Mouse (Mus musculus): ENCODE data around the gene Bcar3.
A peak's percentile ranks its signal among the peaks of the same experiment; 100 is the strongest.
"Not testable (repeated sequence)": the region's sequence is repeated elsewhere in the genome, so short reads cannot be mapped to it uniquely, and the experiment has no call there.

The Bcar3 gene

GRCm38 (mm10) chr3:122389972-122390371 is 96.0 kb downstream of the Bcar3 start:
- no peak for DNase-seq

DNA sequence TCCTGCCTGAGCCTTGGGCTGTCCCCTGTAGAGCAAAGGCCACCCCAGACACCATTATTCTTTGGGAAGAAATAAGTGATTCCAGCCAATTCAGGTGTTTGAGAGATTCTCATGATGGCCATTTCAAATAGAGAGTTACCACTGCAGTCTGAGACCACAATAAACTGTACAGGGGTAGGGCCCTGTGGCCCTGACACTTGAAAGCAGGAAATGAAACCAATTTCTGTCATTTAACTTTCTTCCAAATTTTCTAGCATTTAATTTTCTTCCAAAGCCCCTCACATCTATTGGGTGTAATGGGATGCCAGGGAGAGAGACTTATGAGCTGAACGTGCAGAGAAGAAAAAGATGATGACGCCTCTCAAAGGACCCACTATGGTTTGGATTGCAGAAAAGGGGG is 97.2 kb downstream of the Bcar3 start:
- no peak for DNase-seq

GRCm38 (mm10) chr3:122391816-122392215 is 97.9 kb downstream of the Bcar3 start:
- no peak for DNase-seq

GRCm38 (mm10) chr3:122393411-122393810 is 99.5 kb downstream of the Bcar3 start:
- DNase-seq = not testable (repeated sequence)

- no peak for DNase-seq
These were observed 100.0 kb downstream of the Bcar3 start for GRCm38 (mm10) chr3:122393836-122394374.

DNA sequence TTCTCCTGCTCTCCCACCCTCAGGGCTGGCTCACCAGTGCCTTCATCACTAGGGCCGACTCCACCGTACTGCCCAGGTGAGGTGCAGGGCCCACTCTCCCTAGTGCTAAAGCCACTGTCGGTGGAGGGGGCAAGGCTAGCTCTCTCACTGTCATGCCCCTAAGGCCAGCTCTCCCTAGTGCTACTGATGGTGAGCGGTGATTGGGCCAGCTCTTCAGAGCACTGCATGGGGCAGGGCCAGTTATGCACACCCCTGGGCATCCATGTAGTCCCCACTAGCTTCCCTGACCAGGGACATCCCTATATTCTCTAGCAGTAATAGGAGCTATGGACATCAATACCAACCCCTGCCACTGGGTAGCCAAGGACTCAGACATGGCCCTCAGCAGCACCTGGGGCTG is 103.0 kb downstream of the Bcar3 start:
- no peak for DNase-seq

GRCm38 (mm10) chr3:122397401-122397800 is 103.5 kb downstream of the Bcar3 start:
- DNase-seq = no peak

GRCm38 (mm10) chr3:122401011-122401410 is 107.1 kb downstream of the Bcar3 start:
- DNase-seq = no peak

DNA sequence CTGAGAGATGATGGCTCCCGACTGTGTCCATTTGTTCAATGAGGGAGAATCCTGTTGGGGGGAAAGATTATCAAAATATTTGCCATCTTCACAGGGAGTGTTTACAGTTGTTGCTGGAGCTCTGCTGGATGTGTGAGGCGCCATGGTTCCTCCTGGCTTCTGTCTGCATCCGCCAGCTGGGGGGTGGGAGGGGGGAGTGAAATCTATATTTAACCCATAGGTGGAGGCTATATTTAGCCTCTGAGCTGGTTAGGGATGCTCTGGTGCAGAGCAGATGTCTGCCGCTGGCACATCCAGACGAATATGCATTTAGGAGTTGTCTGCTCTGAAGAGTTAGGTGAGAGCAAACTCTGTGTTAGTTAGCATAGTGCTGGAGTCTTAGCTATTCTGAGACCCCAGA is 108.2 kb downstream of the Bcar3 start:
- no peak for DNase-seq

- no peak for DNase-seq
These were observed 110.1 kb downstream of the Bcar3 start for GRCm38 (mm10) chr3:122403860-122404557.

- DNase-seq = no peak
These were observed 111.4 kb downstream of the Bcar3 start for GRCm38 (mm10) chr3:122405203-122405956.

DNA sequence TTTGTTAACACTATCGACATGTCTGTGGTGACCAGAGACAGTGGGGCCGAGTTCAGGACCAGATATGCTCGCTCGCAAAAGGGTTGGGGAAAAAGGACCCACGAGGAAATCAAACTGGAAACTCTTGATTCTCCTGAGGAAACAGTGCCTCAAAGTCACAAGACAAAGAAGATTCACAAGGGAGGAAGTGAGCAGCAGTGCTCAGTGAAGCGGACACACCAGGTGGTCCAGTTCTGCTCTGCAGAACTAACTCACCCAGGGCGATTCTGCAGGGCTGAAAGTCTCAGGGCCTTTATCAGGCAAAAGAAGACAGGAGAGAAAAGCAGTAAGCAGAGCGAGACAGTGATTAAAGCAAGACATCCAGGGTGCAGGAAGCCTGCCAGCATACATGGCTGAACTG is 112.5 kb downstream of the Bcar3 start:
- no peak for DNase-seq

DNA sequence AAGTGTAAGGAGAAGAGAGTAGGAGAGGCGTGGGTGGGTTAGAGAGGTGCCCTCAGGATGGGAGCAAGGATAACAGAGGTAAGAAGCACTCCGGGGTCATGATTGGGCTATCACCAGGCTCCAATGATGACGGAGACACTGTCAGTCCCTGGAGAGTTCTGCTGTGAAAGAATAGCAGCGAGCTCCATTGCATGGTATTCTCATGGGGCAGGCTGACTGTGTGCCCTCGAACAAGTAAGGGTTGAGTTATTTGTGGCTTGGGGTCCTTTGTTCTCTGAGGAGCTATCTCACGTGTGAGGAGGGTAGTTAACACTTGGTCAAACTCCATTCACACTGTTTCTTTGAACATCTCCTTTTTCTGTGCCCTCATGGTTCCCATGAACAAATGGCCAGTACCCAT is 113.8 kb downstream of the Bcar3 start:
- DNase-seq = no peak

DNA sequence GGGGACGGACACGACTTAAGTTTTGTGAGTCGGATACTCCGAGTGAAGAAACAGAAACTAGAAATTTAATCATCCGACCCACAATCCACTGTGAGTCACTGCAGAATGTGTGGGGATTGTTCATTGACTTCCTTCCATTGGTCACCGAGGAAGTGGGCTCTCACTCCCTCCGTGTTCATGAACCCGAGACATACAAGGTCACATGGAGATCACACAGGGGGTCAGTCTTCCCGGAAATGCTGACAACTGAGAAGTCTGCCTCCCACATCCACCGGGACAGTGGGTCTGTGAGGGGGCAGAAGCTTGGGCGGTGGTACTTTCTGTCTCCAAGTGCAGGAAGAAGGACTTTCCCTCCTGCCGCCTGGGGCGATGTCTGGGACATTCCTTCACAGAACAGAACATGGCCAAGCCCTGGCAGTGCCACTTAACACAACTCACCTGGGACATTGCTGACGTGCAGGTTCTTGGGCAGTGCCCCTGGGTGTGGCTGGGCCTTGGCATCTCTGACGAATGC is 114.9 kb downstream of the Bcar3 start:
- DNase-seq = no peak

DNA sequence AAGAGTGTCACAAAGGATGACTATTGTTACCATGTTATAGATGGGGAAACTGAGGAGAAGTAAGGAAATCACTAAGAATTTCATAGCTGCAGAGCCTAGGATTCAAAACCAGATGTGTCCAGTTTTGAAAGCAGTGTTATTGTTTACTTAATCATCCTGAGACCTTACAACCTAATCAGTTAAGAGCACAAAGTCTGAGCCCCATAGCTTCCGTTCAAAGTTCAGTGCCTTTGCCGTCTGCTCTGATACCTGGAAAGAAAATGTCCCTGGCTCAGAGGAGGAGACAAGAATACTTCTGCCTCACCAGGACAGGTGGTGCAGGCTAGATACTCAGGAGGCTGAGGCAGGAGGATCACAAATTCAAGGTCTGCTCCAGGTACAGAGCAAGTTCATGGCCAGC is 117.7 kb downstream of the Bcar3 start:
- no peak for DNase-seq

DNA sequence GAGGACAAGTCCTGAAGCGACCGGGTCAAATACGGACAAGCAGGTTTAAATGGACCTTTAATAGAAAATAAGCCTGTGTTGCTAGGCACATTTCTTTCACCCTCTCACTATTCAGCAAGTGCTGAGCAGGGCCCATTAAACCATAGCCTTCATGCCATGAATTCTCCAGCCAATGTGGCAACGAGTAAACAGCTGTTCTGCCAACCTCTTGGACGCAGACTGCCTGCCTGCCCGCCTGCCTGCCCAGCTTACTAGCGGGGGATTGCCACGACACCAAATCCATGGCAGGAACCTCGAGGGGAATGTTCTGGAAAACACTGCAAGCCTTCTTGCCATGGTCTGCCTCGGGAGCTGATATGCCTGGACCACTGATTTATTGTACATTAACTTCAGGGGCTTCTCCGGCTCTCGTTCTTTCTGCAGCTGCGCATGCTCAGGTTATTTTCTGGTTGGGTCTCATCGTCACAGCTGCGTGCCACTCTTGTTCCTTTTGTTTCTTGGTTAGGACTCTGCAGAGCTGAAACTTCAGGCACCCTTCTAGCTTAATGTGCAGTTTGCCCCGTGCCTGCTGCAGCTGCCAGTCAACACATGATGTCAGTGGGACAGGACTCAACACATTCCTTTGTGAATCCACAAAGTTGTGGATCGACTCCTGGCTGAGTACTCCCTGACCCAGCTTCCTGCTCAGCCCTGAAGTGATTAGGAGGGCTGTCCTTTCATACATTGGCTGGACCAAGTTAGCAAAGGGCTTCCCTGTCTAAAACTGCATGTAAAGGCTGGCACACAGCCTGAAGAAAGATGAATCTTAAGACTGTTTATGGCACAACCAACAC is 120.0 kb downstream of the Bcar3 start:
- peak; percentile 16 for DNase-seq

- DNase-seq = no peak
These were observed 120.9 kb downstream of the Bcar3 start for GRCm38 (mm10) chr3:122414868-122415267.

DNA sequence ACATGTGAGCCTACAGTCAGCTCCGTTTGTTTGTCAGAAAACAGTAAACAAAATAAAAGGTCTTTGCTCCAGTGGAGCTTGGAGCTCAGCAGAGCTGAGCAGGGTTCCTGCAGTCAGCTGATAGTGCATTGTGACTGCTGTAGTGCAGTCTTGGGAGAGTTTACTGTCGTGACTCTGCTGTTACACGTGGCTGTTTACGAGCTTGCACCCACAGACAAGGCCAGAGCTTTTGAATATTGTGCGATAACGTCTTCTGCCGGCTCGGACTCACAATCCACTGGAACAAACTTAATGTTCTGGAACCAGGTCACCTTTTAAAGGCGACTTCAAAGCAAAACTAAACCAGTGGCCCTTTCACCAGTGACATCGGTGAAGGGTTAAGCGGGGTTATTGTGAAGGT is 123.5 kb downstream of the Bcar3 start:
- DNase-seq = no peak

DNA sequence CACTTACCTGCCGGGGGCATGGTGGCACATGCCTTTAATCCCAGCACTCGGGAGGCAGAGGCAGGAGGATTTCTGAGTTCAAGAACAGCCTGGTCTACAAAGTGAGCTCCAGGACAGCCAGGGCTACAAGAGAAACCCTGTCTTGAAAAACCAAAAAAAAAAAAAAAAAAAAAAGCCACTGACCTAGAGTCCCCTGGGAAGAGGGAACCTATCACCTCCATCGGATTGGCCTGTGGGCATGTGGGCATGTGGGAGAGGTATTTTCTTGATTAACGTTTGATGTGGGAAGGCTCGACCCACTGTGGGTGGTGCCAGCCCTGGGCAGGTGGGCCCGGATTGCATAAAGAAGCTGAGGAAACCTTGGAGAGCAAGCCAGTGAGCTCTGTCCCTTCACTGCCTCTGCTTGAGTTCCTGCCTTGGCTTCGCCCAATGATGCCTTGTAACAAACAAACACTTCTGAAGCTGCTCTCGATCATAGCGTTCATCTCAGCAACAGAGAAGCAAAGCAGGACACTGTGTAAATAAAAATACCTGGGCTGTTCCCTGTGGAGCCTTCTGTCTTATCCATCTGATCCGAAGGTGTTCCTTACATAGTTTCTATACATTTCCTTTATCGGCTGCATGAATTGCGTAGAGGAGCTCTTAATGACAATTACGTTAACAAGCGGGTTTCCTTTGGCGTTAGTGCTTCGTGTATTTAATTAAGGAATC is 124.8 kb downstream of the Bcar3 start:
- DNase-seq = no peak

DNA sequence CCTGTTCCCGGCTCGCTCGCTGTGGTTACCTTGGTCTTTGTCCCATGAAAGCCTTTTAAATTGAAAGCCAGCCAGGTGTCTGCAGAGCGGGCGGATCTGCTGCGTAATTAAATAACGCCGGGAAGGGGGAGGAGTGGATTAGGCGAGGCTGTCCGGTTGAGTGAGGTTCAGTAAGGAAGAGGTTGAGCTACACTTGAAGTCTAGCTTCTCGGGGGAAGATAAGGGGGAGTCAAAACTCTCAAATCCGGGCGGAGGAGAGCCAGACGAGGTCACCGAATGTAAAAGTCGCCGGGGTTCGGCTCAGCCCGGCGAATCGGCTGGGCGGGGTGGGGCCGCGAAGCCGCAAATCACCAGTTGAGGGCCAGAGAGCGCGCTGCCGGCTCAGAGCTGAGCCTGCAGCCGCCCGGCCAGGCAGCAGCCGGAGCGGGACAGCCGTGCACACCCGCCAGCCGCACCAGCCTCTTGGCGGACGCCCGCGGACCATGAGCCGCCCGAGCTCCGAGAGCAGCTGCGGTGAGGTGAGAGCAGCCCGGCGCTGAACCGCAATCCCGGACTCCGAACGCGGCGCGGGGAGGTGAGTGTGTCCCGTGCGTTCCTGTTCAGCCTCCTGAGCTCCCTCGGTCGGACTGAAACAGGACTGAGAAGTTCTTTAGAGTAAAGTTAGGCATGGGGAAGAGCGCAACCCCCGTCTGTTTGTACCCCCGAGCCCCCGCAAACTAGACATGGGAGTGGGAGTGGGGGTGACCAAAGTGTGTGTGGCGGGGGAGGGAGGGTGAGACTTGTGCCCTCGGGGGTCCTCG is 125.9 kb downstream of the Bcar3 start:
- peak; percentile 41 for DNase-seq

DNA sequence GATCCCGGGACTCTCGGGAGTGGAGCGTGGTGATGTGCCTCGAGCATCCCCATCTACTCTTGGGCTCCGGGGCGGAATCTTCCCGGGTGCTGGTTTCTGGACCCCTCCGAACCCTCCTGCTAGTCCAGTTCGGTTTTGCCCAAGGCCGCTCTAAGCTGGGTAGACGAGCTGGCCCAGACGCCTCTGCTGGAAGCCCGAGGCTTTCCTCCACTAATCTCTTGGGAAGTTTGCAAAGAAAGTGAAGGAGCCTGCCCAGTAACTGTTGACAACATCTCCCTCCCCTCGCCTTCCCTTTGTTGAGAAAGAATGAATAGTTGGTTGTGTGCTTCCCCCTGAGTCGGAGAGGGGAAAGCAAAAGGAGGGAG is 126.5 kb downstream of the Bcar3 start:
- DNase-seq = peak; percentile 15
